Mouse (Mus musculus): ENCODE measurements around the gene Pinlyp. TPM values are rescaled to one million over a fixed set of nuclear protein-coding genes. Genes with fewer than 3 reads are reported as not detected.
A peak's percentile ranks its signal among the peaks of the same experiment; 100 is the strongest.

Gene Pinlyp
- polyA plus RNA-seq, 1 experiment from 2014 or later, result not detected

DNA sequence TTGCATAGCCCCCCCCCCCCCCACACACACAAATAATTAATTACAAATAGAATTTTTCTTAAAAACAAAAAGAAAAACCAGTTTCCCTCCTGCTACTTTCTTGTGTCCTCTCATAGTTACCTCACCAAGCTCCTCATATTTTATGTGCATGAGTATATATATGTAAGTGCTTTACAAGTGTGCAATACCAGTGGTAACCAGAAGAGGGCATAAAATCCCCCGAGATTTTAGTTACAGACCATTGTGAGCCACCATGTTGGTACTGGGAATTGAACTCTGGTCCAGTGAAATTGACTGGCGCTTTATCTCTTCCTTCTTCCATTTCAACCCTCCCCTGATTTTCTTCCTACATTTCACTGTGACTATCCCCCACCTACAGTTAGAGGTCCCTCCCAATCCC is 1.4 kb downstream of the Pinlyp start:
- H3K4me2 ChIP-seq, result no peak overlapping the region
- H3K27ac ChIP-seq (ENCODE audit: low read depth), result no peak overlapping the region
- H3K27me3 ChIP-seq (ENCODE audit: insufficient read depth, low read length), result no peaks in the 10 kb centered on the region
- peak; percentile 29 for TF ChIP-seq CTCF (IDR thresholded peaks at IDR 0.05; ENCODE audit: low read depth)
- H3K9ac ChIP-seq, result no peak overlapping the region
- H3K4me1 ChIP-seq (ENCODE audit: insufficient read depth), result peaks cover 4% of the 10 kb centered on the region; the same call in 1 of the 2 replicates
- no peak for ATAC-seq (ENCODE audit: insufficient read depth)
- WGBS, result 79% methylated on average over 2 of the region's 2 CpGs
- DNase-seq, result peak; percentile 19
- H3K36me3 ChIP-seq (ENCODE audit: insufficient read depth), result peaks cover 11% of the 10 kb centered on the region
- no peak overlapping the region for H3K4me3 ChIP-seq (ENCODE audit: low read depth, low read length)
- no peaks in the 10 kb centered on the region for H3K9me3 ChIP-seq (ENCODE audit: low read depth, low read length)

DNA sequence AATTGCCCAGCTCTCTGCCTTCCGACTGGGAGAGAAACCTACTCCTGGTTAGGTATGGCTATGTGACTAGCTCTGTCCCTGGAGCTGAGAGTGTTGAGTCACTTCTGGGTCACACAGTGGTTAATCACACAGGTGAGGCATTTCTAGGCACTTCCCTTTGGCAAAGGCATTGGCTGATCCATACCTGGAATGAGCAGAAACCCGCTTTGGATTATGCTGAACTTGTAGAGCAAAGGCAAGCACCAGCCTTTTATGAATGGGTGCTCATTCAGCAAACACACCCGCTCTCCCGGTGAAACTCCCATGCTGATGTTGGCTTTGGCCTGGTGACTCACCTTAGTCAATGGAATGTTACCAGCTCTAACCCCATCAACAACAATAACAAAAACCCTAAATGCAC is 6.2 kb downstream of the Pinlyp start:
- WGBS, result 91% methylated on average over 4 of the region's 4 CpGs
- H3K9me3 ChIP-seq (ENCODE audit: low read depth, low read length), result no peaks in the 10 kb centered on the region
- DNase-seq, result no peak
- peaks cover 17% of the 10 kb centered on the region for H3K36me3 ChIP-seq (ENCODE audit: insufficient read depth)
- no peak overlapping the region for H3K27ac ChIP-seq (ENCODE audit: low read depth)
- H3K4me2 ChIP-seq, result no peak overlapping the region
- no peak overlapping the region for H3K4me3 ChIP-seq (ENCODE audit: low read depth, low read length)
- no peaks in the 10 kb centered on the region for H3K4me1 ChIP-seq (ENCODE audit: insufficient read depth)
- ATAC-seq (ENCODE audit: insufficient read depth), result no peak
- no peaks in the 10 kb centered on the region for H3K27me3 ChIP-seq (ENCODE audit: insufficient read depth, low read length)
- H3K9ac ChIP-seq, result no peak overlapping the region
- no peak for TF ChIP-seq CTCF (IDR thresholded peaks at IDR 0.05; ENCODE audit: low read depth)

DNA sequence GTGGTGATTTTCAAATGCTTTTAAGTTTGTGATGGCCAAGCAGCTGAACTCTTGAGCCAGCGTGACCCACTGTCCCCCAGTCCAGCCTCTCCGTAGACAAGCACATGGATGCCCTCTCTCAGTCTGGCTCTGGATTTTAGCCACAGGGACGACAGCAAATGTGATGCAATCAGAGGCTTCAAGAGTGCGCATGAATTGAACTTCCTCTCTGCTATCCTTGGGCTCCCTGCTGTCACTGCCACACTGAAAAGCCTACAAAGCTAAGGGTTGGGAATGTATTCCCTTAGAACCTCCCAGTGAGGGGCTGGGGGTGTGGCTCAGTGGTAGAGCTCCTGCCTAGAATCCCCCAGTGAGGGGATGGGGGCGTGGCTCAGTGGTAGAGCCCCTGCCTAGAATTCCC is 7.2 kb downstream of the Pinlyp start:
- DNase-seq, result no peak

DNA sequence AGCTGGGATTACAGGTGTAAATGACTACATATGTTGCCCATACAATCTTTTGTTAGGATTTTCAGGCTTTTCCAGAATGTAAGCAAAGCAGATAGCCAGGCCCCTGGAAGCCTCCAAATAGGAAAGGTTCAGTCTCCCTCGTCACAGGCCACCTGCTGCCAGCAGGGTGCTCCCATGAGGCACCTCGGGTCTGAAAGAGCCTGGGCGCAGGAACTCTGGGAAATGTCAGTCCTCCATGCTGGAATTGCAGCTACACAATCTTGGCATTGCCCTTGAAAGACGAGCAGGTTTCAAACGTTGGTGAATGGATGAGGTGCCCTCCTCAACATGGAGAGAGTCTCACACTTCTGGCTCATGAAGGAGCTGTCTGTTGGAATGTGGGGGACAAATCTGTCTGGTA is 7.8 kb downstream of the Pinlyp start:
- H3K9me3 ChIP-seq (ENCODE audit: low read depth, low read length), result no peaks in the 10 kb centered on the region
- H3K27me3 ChIP-seq (ENCODE audit: insufficient read depth, low read length), result no peaks in the 10 kb centered on the region
- TF ChIP-seq CTCF (IDR thresholded peaks at IDR 0.05; ENCODE audit: low read depth), result no peak
- DNase-seq (no peak), ATAC-seq (ENCODE audit: insufficient read depth) (no peak)
- H3K36me3 ChIP-seq (ENCODE audit: insufficient read depth), result peaks cover 30% of the 10 kb centered on the region
- H3K4me1 ChIP-seq (ENCODE audit: insufficient read depth), result no peaks in the 10 kb centered on the region
- H3K4me3 ChIP-seq (ENCODE audit: low read depth, low read length), result no peak overlapping the region
- WGBS, result 43% methylated on average over 5 of the region's 5 CpGs
- no peak overlapping the region for H3K27ac ChIP-seq (ENCODE audit: low read depth)
- no peak overlapping the region for H3K9ac ChIP-seq
- H3K4me2 ChIP-seq, result no peak overlapping the region

More for the DNA sequence above, 7.2 kb downstream of the Pinlyp start:
- Histone ChIP-seq H3K36me3 (ENCODE audit: insufficient read depth) (peaks cover 24% of the 10 kb centered on the region), H3K4me3 (ENCODE audit: low read depth, low read length) (no peak overlapping the region), H3K4me1 (ENCODE audit: insufficient read depth) (no peaks in the 10 kb centered on the region), H3K27ac (ENCODE audit: low read depth) (no peak overlapping the region), H3K4me2 (no peak overlapping the region), H3K9ac (no peak overlapping the region), H3K27me3 (ENCODE audit: insufficient read depth, low read length) (no peaks in the 10 kb centered on the region), H3K9me3 (ENCODE audit: low read depth, low read length) (no peaks in the 10 kb centered on the region)
- 77% methylated on average over 5 of the region's 5 CpGs for whole genome bisulfite sequencing
- no peak for TF ChIP-seq CTCF (IDR thresholded peaks at IDR 0.05; ENCODE audit: low read depth)
- no peak for ATAC-seq (ENCODE audit: insufficient read depth)

DNA sequence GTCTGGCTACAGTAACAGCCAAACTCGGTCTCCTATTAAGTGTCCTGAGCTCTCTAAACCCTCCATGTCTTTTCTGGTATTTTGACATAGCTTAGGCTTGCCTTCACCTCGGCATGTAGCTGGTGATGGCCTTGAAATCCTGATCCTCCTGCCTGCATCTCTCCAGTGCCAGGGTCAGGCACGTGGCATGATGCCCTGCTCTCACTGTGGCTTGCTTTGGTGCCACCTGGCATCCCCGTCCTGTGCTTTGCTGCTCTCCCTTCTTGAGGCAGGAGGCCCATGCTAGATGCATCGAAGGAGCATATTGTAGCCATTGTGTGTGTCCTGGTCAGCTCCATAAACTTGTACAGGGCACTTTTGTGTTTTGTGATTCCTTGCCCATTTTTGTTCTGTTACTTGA is 8.3 kb downstream of the Pinlyp start:
- Histone ChIP-seq H3K9ac (no peak overlapping the region), H3K36me3 (ENCODE audit: insufficient read depth) (peaks cover 33% of the 10 kb centered on the region), H3K4me3 (ENCODE audit: low read depth, low read length) (no peak overlapping the region), H3K27me3 (ENCODE audit: insufficient read depth, low read length) (no peaks in the 10 kb centered on the region), H3K27ac (ENCODE audit: low read depth) (no peak overlapping the region), H3K4me2 (no peak overlapping the region), H3K4me1 (ENCODE audit: insufficient read depth) (no peaks in the 10 kb centered on the region), H3K9me3 (ENCODE audit: low read depth, low read length) (no peaks in the 10 kb centered on the region)
- no peak for TF ChIP-seq CTCF (IDR thresholded peaks at IDR 0.05; ENCODE audit: low read depth)
- DNase-seq (no peak), ATAC-seq (ENCODE audit: insufficient read depth) (no peak)
- 73% methylated on average over 5 of the region's 5 CpGs for WGBS

DNA sequence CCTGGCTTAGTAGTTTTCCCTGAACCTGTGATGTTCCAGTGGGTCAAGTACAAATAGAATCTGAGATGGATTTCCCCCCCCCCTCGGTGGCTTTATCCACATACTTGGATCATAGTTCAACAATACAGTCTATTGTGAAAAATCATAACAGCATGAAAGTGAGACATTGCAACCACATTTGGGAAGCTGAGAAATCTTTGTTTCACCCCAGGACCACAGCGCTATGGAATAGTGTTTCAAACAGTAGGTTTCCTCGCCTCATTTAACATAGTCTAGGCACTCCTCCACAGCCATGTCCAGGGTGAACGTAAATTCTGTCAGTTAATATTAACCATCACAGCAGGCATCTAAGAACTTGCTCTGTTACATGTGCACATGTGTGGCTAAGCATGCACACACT is 8.8 kb downstream of the Pinlyp start:
- WGBS, result 77% methylated on average over 4 of the region's 4 CpGs
- no peak for ATAC-seq (ENCODE audit: insufficient read depth)

DNA sequence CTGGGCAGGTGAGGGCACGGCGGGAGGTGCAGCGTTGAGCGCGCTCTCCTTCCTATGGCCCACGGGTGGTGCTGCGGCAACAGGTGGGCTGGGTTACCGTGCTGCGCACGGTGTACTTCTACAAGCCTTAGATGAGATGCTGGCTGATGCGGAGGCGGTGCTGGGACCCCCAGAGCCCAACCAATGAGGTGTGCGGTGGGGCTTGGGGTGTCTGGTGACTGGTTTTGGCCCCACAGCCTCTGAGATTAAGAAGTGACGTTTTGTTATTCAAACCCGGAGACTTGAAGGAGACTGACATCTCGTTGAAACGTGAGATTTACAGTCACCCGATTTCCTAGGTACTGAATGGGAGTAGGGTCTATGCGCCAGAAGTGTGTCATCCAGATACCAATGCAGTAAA is 11.6 kb downstream of the Pinlyp start:
- Histone ChIP-seq H3K27me3 (ENCODE audit: insufficient read depth, low read length) (no peaks in the 10 kb centered on the region), H3K36me3 (ENCODE audit: insufficient read depth) (peaks cover 33% of the 10 kb centered on the region), H3K27ac (ENCODE audit: low read depth) (no peak overlapping the region), H3K9ac (no peak overlapping the region), H3K9me3 (ENCODE audit: low read depth, low read length) (no peaks in the 10 kb centered on the region), H3K4me1 (ENCODE audit: insufficient read depth) (0 out of 2 replicates have a peak, but pooled peaks cover under 1% of the 10 kb centered on the region), H3K4me2 (peak overlapping the region; percentile 18; the same call in 1 of the 2 replicates), H3K4me3 (ENCODE audit: low read depth, low read length) (no peak overlapping the region)
- DNase-seq (peak; percentile 15), ATAC-seq (ENCODE audit: insufficient read depth) (no peak)
- 45% methylated on average over 19 of the region's 19 CpGs for WGBS
- no peak for TF ChIP-seq CTCF (IDR thresholded peaks at IDR 0.05; ENCODE audit: low read depth)

More for the DNA sequence above, 8.8 kb downstream of the Pinlyp start:
- no peaks in the 10 kb centered on the region for H3K4me1 ChIP-seq (ENCODE audit: insufficient read depth)
- H3K4me3 ChIP-seq (ENCODE audit: low read depth, low read length), result no peak overlapping the region
- no peak overlapping the region for H3K27ac ChIP-seq (ENCODE audit: low read depth)
- peaks cover 33% of the 10 kb centered on the region for H3K36me3 ChIP-seq (ENCODE audit: insufficient read depth)
- H3K9ac ChIP-seq, result no peak overlapping the region
- H3K9me3 ChIP-seq (ENCODE audit: low read depth, low read length), result no peaks in the 10 kb centered on the region
- TF ChIP-seq CTCF (IDR thresholded peaks at IDR 0.05; ENCODE audit: low read depth), result no peak
- H3K27me3 ChIP-seq (ENCODE audit: insufficient read depth, low read length), result no peaks in the 10 kb centered on the region
- DNase-seq, result no peak
- H3K4me2 ChIP-seq, result no peak overlapping the region

DNA sequence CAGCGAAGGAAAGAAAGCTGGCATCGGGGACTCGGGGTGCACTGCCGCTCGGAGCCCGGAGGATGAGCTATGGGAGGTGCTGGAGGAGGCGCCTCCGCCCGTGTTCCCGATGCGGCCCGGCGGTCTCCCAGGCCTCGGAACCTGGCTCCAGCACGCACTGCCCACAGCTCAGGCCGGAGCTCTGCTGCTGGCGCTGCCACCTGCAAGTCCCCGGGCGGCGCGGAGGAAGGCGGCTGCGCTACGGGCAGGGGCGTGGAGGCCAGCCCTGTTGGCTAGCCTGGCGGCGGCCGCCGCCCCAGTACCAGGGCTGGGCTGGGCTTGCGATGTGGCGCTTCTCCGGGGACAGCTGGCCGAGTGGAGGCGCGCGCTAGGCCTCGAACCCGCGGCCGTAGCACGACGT is 12.1 kb downstream of the Pinlyp start:
- Histone ChIP-seq H3K4me2 (peak overlapping the region; percentile 18; the same call in 1 of the 2 replicates), H3K4me1 (ENCODE audit: insufficient read depth) (0 out of 2 replicates have a peak, but pooled peaks cover 2% of the 10 kb centered on the region), H3K27me3 (ENCODE audit: insufficient read depth, low read length) (no peaks in the 10 kb centered on the region), H3K9me3 (ENCODE audit: low read depth, low read length) (no peaks in the 10 kb centered on the region), H3K27ac (ENCODE audit: low read depth) (no peak overlapping the region), H3K9ac (no peak overlapping the region), H3K4me3 (ENCODE audit: low read depth, low read length) (no peak overlapping the region), H3K36me3 (ENCODE audit: insufficient read depth) (peaks cover 33% of the 10 kb centered on the region)
- no peak for TF ChIP-seq CTCF (IDR thresholded peaks at IDR 0.05; ENCODE audit: low read depth)
- ATAC-seq (ENCODE audit: insufficient read depth) (no peak), DNase-seq (no peak)
- WGBS, result 49% methylated on average over 41 of the region's 42 CpGs

Data from lung, embryonic 14.5 days (tissue).